Mouse (Mus musculus): ENCODE data around the gene Pknox2.

DNA sequence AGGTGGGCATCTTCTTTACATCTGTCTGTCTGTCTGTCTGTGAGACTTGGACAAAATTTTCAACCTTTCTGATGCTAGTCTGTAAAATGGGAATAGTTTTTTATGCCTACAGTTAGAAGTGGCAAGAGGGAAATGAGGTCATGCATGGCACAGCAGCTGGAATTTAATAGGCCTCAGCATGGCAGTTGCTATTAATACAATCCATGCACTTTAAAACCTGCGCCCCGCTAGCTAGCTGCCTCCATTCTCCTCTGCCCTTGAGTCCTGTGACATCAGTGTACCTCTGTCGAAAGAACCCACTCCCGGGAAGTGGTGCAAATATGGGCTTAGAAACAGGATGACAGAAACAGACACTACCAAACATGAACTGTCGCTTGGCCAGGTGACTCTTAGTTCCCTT is 186.1 kb downstream of the Pknox2 start:
- TF ChIP-seq POLR2A (IDR thresholded peaks at IDR 0.05; ENCODE audit: borderline replicate concordance, extremely low read depth, low read depth, low read length) = no peak
- no peak for TF ChIP-seq CTCF (IDR thresholded peaks at IDR 0.05; ENCODE audit: insufficient read depth, low read length)

Data from lung, adult 2 months (tissue).